Comparison of ENCODE assay signal across 8 mouse cellular contexts in the genomic region with DNA sequence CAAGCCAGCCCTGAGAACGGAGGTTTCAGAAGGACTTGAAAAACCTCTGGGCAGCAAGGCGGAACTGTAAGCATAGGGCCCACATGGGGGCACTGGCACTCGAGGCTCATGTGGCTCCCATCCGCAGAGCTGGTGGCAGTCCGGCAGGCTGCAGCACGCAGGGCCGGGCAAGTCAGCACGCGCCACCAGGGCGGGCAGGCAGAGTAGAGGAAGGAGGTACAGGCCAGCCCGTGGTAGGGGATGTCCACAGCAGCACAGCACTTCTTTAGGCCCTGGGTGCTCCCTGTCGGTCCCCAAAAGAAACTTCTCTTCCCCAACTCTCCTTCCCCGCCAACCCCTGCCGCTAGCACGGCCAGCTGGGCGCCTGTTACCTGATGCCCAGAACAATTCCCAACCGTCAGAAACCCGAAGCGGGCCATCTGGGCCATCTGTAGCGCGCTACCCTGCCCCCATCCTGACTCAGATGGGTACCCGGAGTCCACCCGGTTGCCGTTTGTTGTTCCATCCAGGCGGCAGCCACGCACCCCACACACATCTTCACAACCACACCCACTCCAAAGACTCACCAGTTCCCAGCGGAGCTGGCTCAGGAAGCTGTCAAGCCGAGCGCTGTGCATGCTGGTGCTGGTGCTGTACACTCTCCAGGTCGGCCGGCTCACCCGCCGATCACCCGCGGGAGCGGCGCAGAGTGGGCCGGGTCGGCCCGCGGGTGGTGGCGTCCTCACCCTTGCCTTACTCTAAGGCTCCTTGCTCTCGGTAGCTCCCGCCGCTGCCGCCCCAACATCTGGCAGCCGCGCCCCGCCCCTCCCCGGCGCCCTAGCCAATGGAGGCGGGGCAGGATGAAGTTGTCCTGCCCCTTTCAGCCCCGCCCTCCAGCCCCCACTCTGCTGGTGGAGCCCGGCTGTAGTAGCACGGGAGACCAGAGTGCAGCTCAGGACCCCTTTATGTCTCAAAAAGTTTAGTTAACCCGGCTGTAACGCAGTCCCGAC. TPM values are rescaled to one million over a fixed set of nuclear protein-coding genes. Genes with fewer than 3 reads are reported as not detected.
DNase-seq lines count a peak whose midpoint lies in the region; ATAC-seq lines count a peak whose summit lies in the region.

A gene (minus strand): TSS at position 749 of the 989 bp plus-strand sequence.

- ATAC-seq in frontal cortex, adult (ENCODE audit: low TSS enrichment), result peak; percentile 75
- peak; percentile 35 to 37; a peak in 2 of 4 replicates for ATAC-seq in hematopoietic stem cell, adult 5-6 weeks (replicated peaks in 1 of 2; ENCODE audit: insufficient read depth in 1 of 2, low FRiP score in 2 of 2, low TSS enrichment in 1 of 2, low read depth in 1 of 2, poor library complexity in 2 of 2, severe bottlenecking in 2 of 2)

- peak; percentile 88 for DNase-seq in Muller cell, postnatal 12 days (ENCODE audit: inconsistent ontology term)
- peak; percentile 69 for DNase-seq in cerebellum, adult 9-10 months
- DNase-seq in layer of hippocampus, postnatal 10 days (ENCODE audit: low spot score in 2 of 2), result peak; percentile 73 to 84
- peak; percentile 93 for DNase-seq in lung, postnatal 10 days
- peak; percentile 81 for DNase-seq in ovary, postnatal 14 days (ENCODE audit: low spot score)
- peak; percentile 96 for DNase-seq in thymus, postnatal 14 days

RNA-seq across cellular contexts. Expression of the gene that starts here (rescaled TPM):
- total RNA-seq in hematopoietic stem cell, adult 5-6 weeks (2017), result 49.9 and 50.4 TPM in 2 replicates
- total RNA-seq in layer of hippocampus, postnatal 10 days (2021), result 10 to 100 TPM in 1 of 2 experiments, 1 to 10 TPM in 1; 10.0 to 10.3 TPM

Comparison
In these comparisons a context has a peak if more than half of its experiments do, and no peak if none do; other contexts are left out.
1. Peak in every context shown above with its lines: DNase-seq and ATAC-seq.